8 mouse cellular contexts compared by ENCODE assay signal in genomic region chr17:79353446-79354173, GRCm38 (mm10). TPM values are rescaled to one million over a fixed set of nuclear protein-coding genes. Genes with fewer than 3 reads are reported as not detected.
DNase-seq lines count a peak whose midpoint lies in the region; ATAC-seq and TF ChIP-seq lines count a peak whose summit lies in the region.

No protein-coding gene starts in this region.

- H3K36me3 ChIP-seq in ES-E14 (ENCODE audit: control insufficient read depth, insufficient read depth, low read length, poor library complexity, severe bottlenecking) = no peaks in the 10 kb centered on the region
- 0 out of 2 replicates have a peak, but pooled peaks cover 8% of the 10 kb centered on the region for H3K36me3 ChIP-seq in forebrain, postnatal 0 days (ENCODE audit: insufficient read depth)
- no peaks in the 10 kb centered on the region for H3K36me3 ChIP-seq in intestine, postnatal 0 days (ENCODE audit: control insufficient read depth, insufficient read depth)
- no peaks in the 10 kb centered on the region for H3K36me3 ChIP-seq in midbrain, embryonic 15.5 days (replicated peaks)

- no peak overlapping the region; the same call in 1 of the 2 replicates for H3K9ac ChIP-seq in ES-E14 (ENCODE audit: insufficient read depth, low read depth, low read length, poor library complexity, severe bottlenecking)
- H3K9ac ChIP-seq in forebrain, postnatal 0 days = peak overlapping the region; percentile 99
- peak overlapping the region; percentile 68; the same call in 1 of the 2 replicates for H3K9ac ChIP-seq in intestine, postnatal 0 days (ENCODE audit: low read depth, low read length)
- H3K9ac ChIP-seq in midbrain, embryonic 15.5 days = peak overlapping the region; percentile 81

- no peaks in the 10 kb centered on the region for H3K27me3 ChIP-seq in forebrain, postnatal 0 days (ENCODE audit: insufficient read depth, low read length)
- H3K27me3 ChIP-seq in intestine, postnatal 0 days (replicated peaks; ENCODE audit: control insufficient read depth, insufficient read depth, low read length) = no peaks in the 10 kb centered on the region; the same call in 1 of the 2 replicates
- 0 out of 2 replicates have a peak, but pooled peaks cover 4% of the 10 kb centered on the region for H3K27me3 ChIP-seq in midbrain, embryonic 15.5 days (replicated peaks)

- in situ Hi-C loops in ES-E14 (cut with MboI; ENCODE audit: low sequenced_read_pairs in 2 of 2, unreplicated experiment in 2 of 2) = no loop called here

- peak overlapping the region; percentile 75 for H3K4me2 ChIP-seq in forebrain, postnatal 0 days (ENCODE audit: low read depth)
- peak overlapping the region; percentile 98 for H3K4me2 ChIP-seq in intestine, postnatal 0 days (replicated peaks; ENCODE audit: low read depth)
- peak overlapping the region; percentile 81 for H3K4me2 ChIP-seq in midbrain, embryonic 15.5 days

- 5% methylated on average over 16 of the region's 16 CpGs for WGBS in forebrain, postnatal 0 days
- WGBS in intestine, postnatal 0 days = 26% methylated on average over 16 of the region's 16 CpGs
- WGBS in midbrain, embryonic 15.5 days = 3% methylated on average over 16 of the region's 16 CpGs

- H3K4me1 ChIP-seq in ES-E14 (ENCODE audit: control insufficient read depth in 2 of 2, insufficient read depth in 2 of 2, low read length in 2 of 2, poor library complexity in 1 of 2) = peaks cover 0 to 2% of the 10 kb centered on the region in 2 experiments; a peak in 2 of 4 replicates
- H3K4me1 ChIP-seq in forebrain, postnatal 0 days (ENCODE audit: insufficient read depth) = 0 out of 2 replicates have a peak, but pooled peaks cover 10% of the 10 kb centered on the region
- H3K4me1 ChIP-seq in intestine, postnatal 0 days (replicated peaks; ENCODE audit: control insufficient read depth, insufficient read depth, low read length) = no peaks in the 10 kb centered on the region; the same call in 1 of the 2 replicates
- peaks cover 41% of the 10 kb centered on the region for H3K4me1 ChIP-seq in midbrain, embryonic 15.5 days

- peak overlapping the region; percentile 91 to 96 for H3K4me3 ChIP-seq in ES-E14 (ENCODE audit: insufficient read depth in 1 of 2, low read depth in 1 of 2, low read length in 2 of 2, poor library complexity in 1 of 2, severe bottlenecking in 1 of 2)
- peak overlapping the region; percentile 76 for H3K4me3 ChIP-seq in forebrain, postnatal 0 days (ENCODE audit: low read depth, low read length)
- peak overlapping the region; percentile 68 for H3K4me3 ChIP-seq in intestine, postnatal 0 days (ENCODE audit: low read depth, low read length)
- H3K4me3 ChIP-seq in midbrain, embryonic 15.5 days = peak overlapping the region; percentile 85

- peak; percentile 61 for DNase-seq in 3T3-L1 (ENCODE audit: low read depth, low spot score)
- no peak for DNase-seq in ES-E14 (ENCODE audit: low read depth, low spot score)
- peak; percentile 45 for DNase-seq in forebrain, postnatal 0 days
- no peak for DNase-seq in left cerebral cortex, postnatal 10 days (ENCODE audit: extremely low spot score in 1 of 2, low spot score in 2 of 2)
- no peak for DNase-seq in frontal cortex, postnatal 10 days (ENCODE audit: low spot score in 2 of 2)
- DNase-seq in layer of hippocampus, postnatal 25 days (ENCODE audit: extremely low spot score in 1 of 2, low spot score in 1 of 2) = no peak

- TF ChIP-seq CTCF in forebrain, postnatal 0 days (IDR thresholded peaks at IDR 0.05; ENCODE audit: low read depth) = no peak
- TF ChIP-seq CTCF in intestine, postnatal 0 days (IDR thresholded peaks at IDR 0.05; ENCODE audit: low read depth) = no peak

- intact Hi-C loops in left cerebral cortex, postnatal 10 days (cut with DNase I) = loop anchor here (10.0 kb wide), 2 partner anchors 209 to 239 kb away; no protein-coding TSS in a partner anchor

- H3K27ac ChIP-seq in ES-E14 (ENCODE audit: insufficient read depth, low read depth, low read length, poor library complexity, severe bottlenecking) = no peak overlapping the region
- H3K27ac ChIP-seq in forebrain, postnatal 0 days (ENCODE audit: low read depth, low read length) = peak overlapping the region; percentile 94
- no peak overlapping the region for H3K27ac ChIP-seq in intestine, postnatal 0 days (ENCODE audit: low read depth, low read length)
- peak overlapping the region; percentile 95 for H3K27ac ChIP-seq in midbrain, embryonic 15.5 days

- no peak for ATAC-seq in forebrain, postnatal 0 days
- ATAC-seq in intestine, postnatal 0 days = no peak
- ATAC-seq in midbrain, embryonic 15.5 days (replicated peaks) = no peak

- no peaks in the 10 kb centered on the region for H3K9me3 ChIP-seq in ES-E14 (ENCODE audit: control insufficient read depth, insufficient read depth, low read depth, low read length)
- H3K9me3 ChIP-seq in forebrain, postnatal 0 days (ENCODE audit: low read length) = no peaks in the 10 kb centered on the region
- H3K9me3 ChIP-seq in intestine, postnatal 0 days (ENCODE audit: control insufficient read depth) = no peaks in the 10 kb centered on the region
- H3K9me3 ChIP-seq in midbrain, embryonic 15.5 days = no peaks in the 10 kb centered on the region

TF ChIP-seq in ES-E14, 5 proteins besides CTCF, POLR2A, EP300 and RAD21:
- no peak for TF ChIP-seq MAFK (IDR thresholded peaks at IDR 0.05; ENCODE audit: insufficient read depth, low read depth, low read length)
- no peak for TF ChIP-seq ZNF384 (IDR thresholded peaks at IDR 0.05; ENCODE audit: low read depth, low read length)
- no peak for TF ChIP-seq CHD2 (IDR thresholded peaks at IDR 0.05; ENCODE audit: low read depth, low read length)
- no peak for TF ChIP-seq ZC3H11A (IDR thresholded peaks at IDR 0.05; ENCODE audit: borderline replicate concordance, low read depth, low read length)
- TF ChIP-seq HCFC1 (IDR thresholded peaks at IDR 0.05; ENCODE audit: borderline replicate concordance, insufficient read depth, low read length) = no peak

RNA-seq across cellular contexts. Expression of gene Cdc42ep3, which starts 1.3 kb away (rescaled TPM):
- 7.2 and 13.7 TPM in 2 replicates for total RNA-seq in ES-E14 (2012; rRNA removed)
- total RNA-seq in forebrain, postnatal 0 days (2014; rRNA removed) = 38.6 and 40.9 TPM in 2 replicates
- 54.0 and 54.8 TPM in 2 replicates for polyA plus RNA-seq in forebrain, postnatal 0 days (2015; fragmentation: Nextera tagmentation; extraction: Ambion mirVana)
- polyA plus RNA-seq in intestine, postnatal 0 days (2015; fragmentation: Nextera tagmentation; extraction: Ambion mirVana) = 41.0 and 46.7 TPM in 2 replicates
- 43.1 and 48.5 TPM in 2 replicates for polyA plus RNA-seq in midbrain, embryonic 15.5 days (2015; fragmentation: Nextera tagmentation; extraction: Ambion mirVana)
- 10 to 100 TPM; 29.7 to 33.6 TPM for total RNA-seq in left cerebral cortex, postnatal 10 days (2021)
- total RNA-seq in layer of hippocampus, postnatal 25 days (2021) = 1 to 10 TPM; 5.5 to 6.8 TPM

Comparison
In these comparisons a context has a peak if more than half of its experiments do, and no peak if none do; other contexts are left out.
1. DNase-seq: peak in 3T3-L1 (single experiment) and forebrain, postnatal 0 days (single experiment); none in ES-E14 (single experiment), left cerebral cortex, postnatal 10 days (0 of 2), frontal cortex, postnatal 10 days (0 of 2) and layer of hippocampus, postnatal 25 days (0 of 2).
2. H3K27ac ChIP-seq: peak in forebrain, postnatal 0 days (single experiment) and midbrain, embryonic 15.5 days (single experiment); none in ES-E14 (single experiment) and intestine, postnatal 0 days (single experiment).
3. Peak in every context shown above with its lines, with median percentiles within 50 percentile points of each other: H3K4me3 ChIP-seq and H3K4me2 ChIP-seq.